Mouse (Mus musculus) forebrain, embryonic 14.5 days (tissue): Measurements from ENCODE around the gene Tead2. TPM values are rescaled to one million over a fixed set of nuclear protein-coding genes. Genes with fewer than 3 reads are reported as not detected.

Experiments
- ATAC-seq: fragments of 200-750 bp; cut with Nextera tagmentation; 2 replicates; pipeline ENCODE4 v1.8.0; 2017; ENCODE audit warnings: mild to moderate bottlenecking, moderate library complexity
- DNase-seq: peaks from one replicate; pipeline ENCODE4 v3.0.0-alpha.2; 2015; ENCODE audit warnings: low spot score
- H3K27ac ChIP-seq: fragments of 300-500 bp; sonication (generic); 2 replicates; pipeline ENCODE4 v1.5.1; 2014; ENCODE audit warnings: low read depth, mild to moderate bottlenecking, control low read depth, low read length, moderate library complexity
- H3K27me3 ChIP-seq: fragments of 300-500 bp; sonication (generic); replicated peaks from 2 replicates; pipeline ENCODE4 v1.6.1; 2014; ENCODE audit warnings: low read length, control low read depth, mixed read lengths; ENCODE audit not compliant: control insufficient read depth, insufficient read depth
- H3K36me3 ChIP-seq: fragments of 300-500 bp; sonication (generic); 2 replicates; pipeline ENCODE4 v1.6.1; 2014; ENCODE audit warnings: low read length, control low read depth; ENCODE audit not compliant: control insufficient read depth, insufficient read depth
- H3K4me1 ChIP-seq: fragments of 300-500 bp; sonication (generic); 2 replicates; pipeline ENCODE4 v1.6.1; 2014; ENCODE audit warnings: antibody characterized with exemption, low read length, control low read depth; ENCODE audit not compliant: control insufficient read depth, insufficient read depth
- H3K4me2 ChIP-seq: fragments of 300-500 bp; sonication (generic); 2 replicates; pipeline ENCODE4 v1.6.1; 2014; ENCODE audit warnings: mild to moderate bottlenecking, control low read depth, low read length
- H3K4me3 ChIP-seq: fragments of 300-500 bp; sonication (generic); 2 replicates; pipeline ENCODE4 v1.5.1; 2014; ENCODE audit warnings: low read depth, low read length, control low read depth
- H3K9ac ChIP-seq: fragments of 300-500 bp; sonication (generic); 2 replicates; pipeline ENCODE4 v1.6.1; 2014; ENCODE audit warnings: mild to moderate bottlenecking, low read length, control low read depth, moderate library complexity
- H3K9me3 ChIP-seq: fragments of 300-500 bp; sonication (generic); replicated peaks from 2 replicates; pipeline ENCODE4 v1.6.1; 2016; ENCODE audit warnings: low read length, control low read depth, mixed read lengths; ENCODE audit not compliant: control insufficient read depth
- WGBS: fragments of 180-500 bp; shearing (Covaris S2); extraction: QIAGEN DNeasy Blood & Tissue Kit; methylation state at CpG from one replicate; pipeline ENCODE4 v1.1.7; 2014; 5-methylcytosine and 5-hydroxymethylcytosine counted together
- polyA plus RNA-seq: library from polyadenylated mRNA; unstranded; fragments of >200 nt; fragmentation: Nextera tagmentation; extraction: Ambion mirVana; gene quantifications from 2 replicates; pipeline ENCODE4 v1.2.1, GENCODE M21; 2014

The Tead2 gene
- polyA plus RNA-seq, 1 experiment from 2014 or later = 95.7 TPM

DNA sequence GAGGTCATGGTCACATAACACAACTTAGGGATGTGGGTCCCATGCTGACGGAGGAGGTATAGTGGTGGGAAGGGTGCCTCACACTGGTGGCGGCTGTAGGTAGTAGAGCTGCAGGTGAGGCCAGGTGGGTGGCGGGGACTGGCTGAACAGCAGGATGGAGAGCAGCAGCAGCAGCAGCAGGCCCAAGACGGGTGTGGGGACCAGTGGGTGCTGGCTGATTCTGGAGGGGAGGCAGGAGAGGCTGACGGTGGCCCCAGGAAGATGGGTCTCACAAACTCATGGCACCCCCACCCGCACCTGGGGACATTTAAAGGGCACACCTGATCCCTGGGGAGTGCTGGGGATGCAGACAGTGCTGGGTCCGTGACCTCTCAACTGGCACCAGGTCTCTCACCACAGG is 31.9 kb upstream of the Tead2 start:
- H3K9me3 ChIP-seq = no peaks in the 10 kb centered on the region
- H3K36me3 ChIP-seq = no peaks in the 10 kb centered on the region
- 58% methylated on average over 7 of the region's 7 CpGs for WGBS
- no peak overlapping the region for H3K9ac ChIP-seq
- no peak overlapping the region for H3K4me2 ChIP-seq
- peaks cover 7% of the 10 kb centered on the region; the same call in 1 of the 2 replicates for H3K4me1 ChIP-seq
- ATAC-seq = no peak
- no peak for DNase-seq
- H3K4me3 ChIP-seq = no peak overlapping the region
- no peak overlapping the region for H3K27ac ChIP-seq
- peaks cover 62% of the 10 kb centered on the region for H3K27me3 ChIP-seq

DNA sequence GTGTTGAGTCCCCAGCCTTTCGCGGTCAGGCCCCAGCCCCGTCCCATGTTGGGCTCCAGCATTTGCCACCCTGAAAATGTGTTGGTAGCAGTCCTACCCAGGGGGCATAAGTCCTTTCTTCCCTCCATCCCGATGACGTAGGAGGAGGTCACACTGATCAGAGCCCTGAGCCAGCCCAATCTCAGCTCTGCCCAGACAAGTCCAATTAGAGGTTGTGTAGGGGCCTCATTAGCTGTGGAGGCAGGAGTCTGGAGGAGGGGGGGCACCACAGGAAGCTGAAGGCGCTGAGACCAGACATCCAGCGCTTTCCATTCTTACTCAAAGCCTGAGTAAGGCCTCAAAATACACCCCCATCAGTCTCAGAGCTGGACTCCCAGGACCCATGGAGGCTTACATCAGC is 29.6 kb upstream of the Tead2 start:
- no peaks in the 10 kb centered on the region for H3K9me3 ChIP-seq
- no peak overlapping the region for H3K27ac ChIP-seq
- no peak overlapping the region for H3K4me3 ChIP-seq
- peaks cover 42% of the 10 kb centered on the region for H3K27me3 ChIP-seq
- 44% methylated on average over 7 of the region's 7 CpGs for WGBS
- no peak overlapping the region for H3K4me2 ChIP-seq
- no peak overlapping the region for H3K9ac ChIP-seq
- ATAC-seq (no peak), DNase-seq (no peak)
- peaks cover 7% of the 10 kb centered on the region; the same call in 1 of the 2 replicates for H3K4me1 ChIP-seq
- no peaks in the 10 kb centered on the region for H3K36me3 ChIP-seq

DNA sequence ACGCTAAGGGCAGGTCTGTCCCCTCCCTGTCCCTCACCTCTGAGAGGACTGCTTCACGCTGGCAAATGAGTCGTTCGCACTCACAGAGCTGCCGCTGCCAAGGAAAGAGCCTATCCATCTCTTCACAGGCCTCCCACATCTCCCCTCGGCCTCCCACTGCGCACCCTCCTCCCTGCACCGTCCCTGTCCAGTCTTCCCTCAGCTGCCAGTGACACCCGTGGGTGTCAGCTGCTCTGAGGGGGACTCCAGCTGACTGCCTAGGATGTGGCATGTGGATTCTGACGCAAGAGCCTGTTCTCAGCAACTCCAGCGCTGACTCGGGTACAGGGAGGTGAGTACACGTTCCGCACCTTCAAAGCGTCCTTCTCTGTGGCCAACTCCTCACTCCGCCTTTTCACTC is 26.0 kb upstream of the Tead2 start:
- Histone ChIP-seq H3K9ac (no peak overlapping the region), H3K36me3 (no peaks in the 10 kb centered on the region), H3K4me3 (no peak overlapping the region), H3K27ac (no peak overlapping the region), H3K27me3 (peaks cover 6% of the 10 kb centered on the region; the same call in 1 of the 2 replicates), H3K4me1 (no peaks in the 10 kb centered on the region), H3K4me2 (no peak overlapping the region), H3K9me3 (no peaks in the 10 kb centered on the region)
- no peak for ATAC-seq
- no peak for DNase-seq
- WGBS = 55% methylated on average over 16 of the region's 16 CpGs

DNA sequence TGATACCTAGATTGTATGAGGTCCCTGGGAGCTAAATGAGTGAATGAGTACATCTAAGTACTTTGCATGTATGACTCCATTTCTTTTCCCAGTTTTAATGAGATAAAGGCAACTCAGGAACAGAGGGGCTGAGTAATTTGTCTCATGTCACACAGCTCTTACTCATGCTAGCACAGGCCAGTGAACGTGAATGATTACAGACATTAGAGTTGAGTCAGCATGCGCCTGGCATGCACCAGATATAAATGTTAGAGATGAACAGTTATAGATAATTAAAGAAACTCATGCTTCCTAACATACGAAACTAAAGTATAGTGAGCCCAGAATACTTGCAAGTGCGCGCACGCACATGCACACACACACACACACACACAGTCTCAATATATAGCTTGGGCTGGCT is 25.4 kb upstream of the Tead2 start:
- H3K4me1 ChIP-seq = no peaks in the 10 kb centered on the region
- H3K4me3 ChIP-seq = no peak overlapping the region
- H3K36me3 ChIP-seq = no peaks in the 10 kb centered on the region
- no peaks in the 10 kb centered on the region for H3K9me3 ChIP-seq
- no peak for DNase-seq
- WGBS = 90% methylated on average over 6 of the region's 6 CpGs
- 0 out of 2 replicates have a peak, but pooled peaks cover 3% of the 10 kb centered on the region for H3K27me3 ChIP-seq
- no peak overlapping the region for H3K27ac ChIP-seq
- H3K4me2 ChIP-seq = no peak overlapping the region
- no peak for ATAC-seq
- no peak overlapping the region for H3K9ac ChIP-seq

DNA sequence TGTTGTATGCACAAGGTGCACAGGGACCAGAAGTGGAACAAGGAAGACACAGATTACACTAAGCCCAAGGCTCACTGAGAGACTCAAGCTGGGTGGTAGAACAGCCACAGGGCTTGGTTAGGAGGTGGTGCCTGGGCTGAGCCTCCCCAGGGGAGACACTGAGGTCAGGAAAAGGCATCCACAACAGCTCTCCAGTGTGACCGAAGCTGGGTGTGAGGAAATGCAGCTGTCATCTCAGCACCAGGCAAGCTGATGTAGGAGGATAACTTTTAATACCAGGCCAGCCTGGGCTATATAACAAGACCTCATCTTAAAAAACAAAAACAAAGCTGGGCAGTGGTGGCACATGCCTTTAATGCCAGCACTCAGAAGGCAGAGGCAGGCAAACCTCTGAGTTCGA is 24.4 kb upstream of the Tead2 start:
- ATAC-seq (no peak), DNase-seq (no peak)
- H3K4me1 ChIP-seq = no peaks in the 10 kb centered on the region
- H3K9me3 ChIP-seq = no peaks in the 10 kb centered on the region
- no peaks in the 10 kb centered on the region for H3K36me3 ChIP-seq
- WGBS = 80% methylated on average over 2 of the region's 2 CpGs
- H3K4me2 ChIP-seq = no peak overlapping the region
- H3K4me3 ChIP-seq = no peak overlapping the region
- no peak overlapping the region for H3K27ac ChIP-seq
- 0 out of 2 replicates have a peak, but pooled peaks cover 3% of the 10 kb centered on the region for H3K27me3 ChIP-seq
- no peak overlapping the region for H3K9ac ChIP-seq

DNA sequence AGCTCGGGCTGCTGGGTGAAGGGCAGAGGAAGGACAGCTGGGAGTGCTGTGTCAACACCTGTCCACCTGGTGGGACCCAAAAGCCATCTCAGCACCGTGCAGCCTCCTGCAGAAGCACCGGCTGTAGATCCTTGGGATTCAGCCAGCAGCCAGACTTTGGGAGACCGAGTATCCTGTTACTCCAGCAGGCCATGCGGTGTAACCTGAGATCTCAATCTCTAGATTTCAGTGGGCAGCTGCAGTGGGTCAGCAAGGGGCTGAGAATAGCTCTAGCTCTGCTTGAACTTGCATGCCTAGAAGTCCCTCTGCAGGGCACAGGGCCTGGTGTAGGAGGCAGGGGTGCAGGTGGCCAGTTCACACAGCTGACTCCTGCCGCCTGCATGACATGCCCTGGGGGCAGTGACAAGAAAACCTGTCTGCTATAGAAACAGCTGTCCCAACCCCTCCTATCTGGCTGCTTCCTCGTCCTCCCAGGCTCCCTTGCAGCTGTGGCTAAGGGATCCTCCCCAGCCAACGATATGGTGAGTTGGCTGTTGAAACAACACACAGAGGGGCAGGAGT is 23.7 kb upstream of the Tead2 start:
- Histone ChIP-seq H3K27me3 (0 out of 2 replicates have a peak, but pooled peaks cover 3% of the 10 kb centered on the region), H3K4me2 (no peak overlapping the region), H3K9ac (no peak overlapping the region; the same call in 1 of the 2 replicates), H3K4me3 (no peak overlapping the region), H3K9me3 (no peaks in the 10 kb centered on the region), H3K27ac (no peak overlapping the region), H3K36me3 (no peaks in the 10 kb centered on the region), H3K4me1 (no peaks in the 10 kb centered on the region)
- DNase-seq (no peak), ATAC-seq (no peak)
- 24% methylated on average over 8 of the region's 8 CpGs for WGBS

DNA sequence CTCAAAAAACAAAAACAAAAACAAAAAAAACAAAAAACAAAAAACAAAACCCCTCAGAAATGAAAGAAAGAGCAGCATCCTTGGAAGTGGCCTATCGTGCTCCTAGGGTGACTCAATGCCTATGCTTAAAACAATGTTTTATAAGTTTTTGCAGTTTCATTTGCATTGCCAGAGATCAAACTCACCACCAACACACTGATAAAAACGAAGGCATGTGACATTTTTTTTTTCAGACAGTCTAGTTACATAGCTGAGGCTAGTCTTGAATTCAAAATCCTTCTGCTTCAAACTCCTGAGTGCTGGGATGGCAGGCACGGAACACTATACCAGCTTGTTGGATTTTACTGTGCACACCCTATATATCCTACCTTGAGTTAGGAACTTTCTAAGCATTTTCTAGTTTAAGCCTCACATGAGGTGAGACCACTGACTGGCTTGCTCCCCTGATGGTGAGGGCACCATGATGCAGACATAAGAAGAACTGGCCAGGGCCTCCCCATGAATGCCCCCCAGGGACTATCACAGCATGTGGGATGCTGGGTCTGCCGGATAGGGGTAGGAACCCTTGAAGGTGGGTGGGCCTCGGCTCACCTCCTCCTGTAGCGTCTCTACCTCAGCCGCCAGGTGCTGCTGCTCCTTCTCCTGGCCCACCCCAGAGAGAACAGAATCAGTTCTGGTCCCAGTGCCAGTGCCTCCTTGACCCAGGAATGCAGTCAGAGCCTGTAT is 22.8 kb upstream of the Tead2 start:
- H3K27me3 ChIP-seq = 0 out of 2 replicates have a peak, but pooled peaks cover 3% of the 10 kb centered on the region
- ATAC-seq = no peak
- H3K9ac ChIP-seq = no peak overlapping the region

DNA sequence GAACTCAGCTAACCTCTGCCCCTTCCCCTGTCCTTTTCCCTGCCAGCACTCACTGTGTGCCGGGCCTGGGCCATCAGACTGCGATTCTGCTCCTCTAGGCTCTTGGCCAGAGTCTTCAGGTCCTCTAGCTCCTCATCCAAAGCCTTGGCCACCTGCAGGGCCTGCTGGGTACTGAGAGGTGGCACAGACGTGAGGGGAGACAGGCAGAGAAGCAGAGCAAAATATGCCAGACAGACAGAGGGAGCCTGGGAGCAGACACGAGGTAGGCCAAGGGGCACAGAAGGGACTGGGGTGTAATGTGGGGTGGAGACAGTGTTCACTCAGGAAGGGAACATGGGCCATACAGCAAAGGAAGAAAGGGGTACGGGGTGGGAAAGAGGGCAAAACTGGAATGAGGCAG is 22.1 kb upstream of the Tead2 start:
- WGBS = 58% methylated on average over 5 of the region's 5 CpGs
- no peaks in the 10 kb centered on the region for H3K9me3 ChIP-seq
- no peaks in the 10 kb centered on the region for H3K36me3 ChIP-seq
- no peak overlapping the region for H3K4me2 ChIP-seq
- H3K9ac ChIP-seq = no peak overlapping the region
- no peaks in the 10 kb centered on the region for H3K4me1 ChIP-seq
- no peak overlapping the region for H3K27ac ChIP-seq
- H3K4me3 ChIP-seq = no peak overlapping the region
- DNase-seq = no peak
- H3K27me3 ChIP-seq = 0 out of 2 replicates have a peak, but pooled peaks cover 3% of the 10 kb centered on the region
- ATAC-seq = no peak

More for the DNA sequence above, 22.8 kb upstream of the Tead2 start:
- Histone ChIP-seq H3K36me3 (no peaks in the 10 kb centered on the region), H3K4me1 (no peaks in the 10 kb centered on the region), H3K27ac (no peak overlapping the region), H3K4me2 (no peak overlapping the region), H3K4me3 (no peak overlapping the region), H3K9me3 (no peaks in the 10 kb centered on the region)
- WGBS = 79% methylated on average over 7 of the region's 7 CpGs
- no peak for DNase-seq
